Mouse (Mus musculus) spleen, adult 2 months (tissue): ENCODE data around the gene Spink2. TPM values are rescaled to one million over a fixed set of nuclear protein-coding genes. Genes with fewer than 3 reads are reported as not detected.

Source experiments
- DNase-seq, 2 experiments: peaks; one replicate each; pipeline versions ENCODE4 v3.0.0 to v3.0.0-alpha.2; 2012 to 2021; ENCODE audit warnings: low spot score in 2 of 2, low read depth in 1 of 2
- H3K27ac ChIP-seq: fragments of 200-500 bp; 2 replicates; pipeline ENCODE4 v1.5.1; 2012; ENCODE audit warnings: low read length, inconsistent platforms; ENCODE audit not compliant: insufficient read depth
- H3K27me3 ChIP-seq: fragments of 200-500 bp; 2 replicates; pipeline ENCODE4 v1.6.1; 2012; ENCODE audit warnings: mild to moderate bottlenecking, moderate library complexity, low read length, inconsistent platforms; ENCODE audit not compliant: control insufficient read depth, insufficient read depth
- H3K36me3 ChIP-seq: fragments of 200-500 bp; 2 replicates; pipeline ENCODE4 v1.6.1; 2012; ENCODE audit warnings: mild to moderate bottlenecking, low read length, inconsistent platforms; ENCODE audit not compliant: control insufficient read depth, insufficient read depth
- H3K4me1 ChIP-seq: fragments of 200-500 bp; 2 replicates; pipeline ENCODE4 v1.6.1; 2011; ENCODE audit warnings: inconsistent platforms; ENCODE audit not compliant: control insufficient read depth, insufficient read depth, insufficient read length
- H3K4me3 ChIP-seq: fragments of 200-500 bp; 2 replicates; pipeline ENCODE4 v1.5.1; 2011; ENCODE audit warnings: mild to moderate bottlenecking, inconsistent platforms; ENCODE audit not compliant: insufficient read depth, insufficient read length; ENCODE audit errors: extremely low read depth
- CTCF ChIP-seq: fragments of 200-500 bp; IDR thresholded peaks from 2 replicates; pipeline ENCODE4 v1.5.1; 2011; ENCODE audit warnings: mild to moderate bottlenecking, inconsistent platforms; ENCODE audit not compliant: insufficient read depth, insufficient read length, insufficient replicate concordance; ENCODE audit errors: extremely low read depth
- POLR2A ChIP-seq: fragments of 200-500 bp; IDR thresholded peaks from 2 replicates; pipeline ENCODE4 v1.6.1; 2011; ENCODE audit warnings: low read depth, low read length, inconsistent platforms
- WGBS: fragments of 180-500 bp; shearing (Covaris S2); methylation state at CpG from one replicate; pipeline ENCODE4 v1.1.7; 2018; 5-methylcytosine and 5-hydroxymethylcytosine counted together
- polyA plus RNA-seq: library from polyadenylated mRNA; depleted of rRNA; stranded (reverse); fragments of >200 nt; gene quantifications from 2 replicates; pipeline ENCODE4 v1.2.3, GENCODE M21; 2012; rRNA removed

The Spink2 gene
- polyA plus RNA-seq: 0.18 and 0.25 TPM in 2 replicates

- TF ChIP-seq CTCF: no peak
- TF ChIP-seq POLR2A: no peak
- 12% methylated on average over 18 of the region's 18 CpGs for WGBS
- no peak within 1 kb of the TSS for H3K27ac ChIP-seq
- no peaks in the 10 kb centered on the region for H3K36me3 ChIP-seq
- 0 out of 2 replicates have a peak, but pooled peaks cover 6% of the 10 kb centered on the region for H3K4me1 ChIP-seq
- H3K27me3 ChIP-seq: no peaks in the 10 kb centered on the region
- no peak within 1 kb of the TSS for H3K4me3 ChIP-seq
- no peak for DNase-seq
These were observed at the start of gene Spink2 for GRCm38 (mm10) chr5:77211236-77211635. TSS of gene Spink2 (minus strand) at chr5:77211471.

DNA sequence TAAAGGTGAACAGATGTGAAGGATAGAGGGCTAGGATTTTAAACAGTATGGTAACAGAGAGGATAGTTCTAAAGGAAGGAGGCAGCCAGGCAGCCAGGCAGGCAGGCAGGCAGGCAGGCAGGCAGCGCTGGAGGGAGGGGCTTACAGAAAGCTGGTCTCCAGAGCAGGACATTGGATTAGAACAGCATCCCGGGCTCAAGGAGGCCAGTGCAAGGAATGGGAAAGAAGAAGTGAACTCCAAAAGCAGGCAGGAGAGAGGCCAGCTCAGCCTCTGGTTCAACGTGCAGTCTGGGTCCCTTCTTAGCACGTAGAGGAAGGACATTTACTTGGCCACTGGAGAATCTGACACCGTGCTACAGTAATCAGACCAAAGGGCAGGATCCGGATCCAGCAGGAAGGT lies 48.9 kb upstream of the Spink2 start:
- 83% methylated on average over 6 of the region's 6 CpGs for WGBS
- Histone ChIP-seq H3K27me3 (no peaks in the 10 kb centered on the region), H3K4me1 (no peaks in the 10 kb centered on the region), H3K36me3 (no peaks in the 10 kb centered on the region), H3K4me3 (no peak overlapping the region), H3K27ac (no peak overlapping the region)
- DNase-seq: no peak
- TF ChIP-seq CTCF (no peak), POLR2A (no peak)

DNA sequence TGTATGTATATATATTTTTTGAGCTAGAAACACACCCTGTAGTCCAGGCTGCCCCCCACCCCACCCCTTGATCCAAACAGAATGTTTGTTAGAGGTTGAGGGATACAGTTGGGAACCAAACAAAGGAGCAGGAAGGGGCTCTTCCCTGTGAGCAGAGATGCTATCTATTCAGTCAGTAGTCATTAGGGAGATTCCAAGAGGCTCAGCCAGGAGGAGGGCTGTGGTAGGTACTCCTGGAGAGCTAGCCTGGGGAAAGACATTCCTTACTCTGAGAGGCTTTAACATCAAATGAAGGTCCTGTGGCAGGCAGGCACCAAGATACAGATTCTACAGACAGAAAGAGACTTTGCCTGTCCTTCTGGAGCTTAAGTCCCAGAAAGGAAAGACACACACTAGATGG lies 48.0 kb upstream of the Spink2 start:
- Histone ChIP-seq H3K4me3 (no peak overlapping the region), H3K36me3 (no peaks in the 10 kb centered on the region), H3K27me3 (no peaks in the 10 kb centered on the region), H3K27ac (no peak overlapping the region), H3K4me1 (no peaks in the 10 kb centered on the region)
- DNase-seq: no peak
- TF ChIP-seq CTCF (no peak), POLR2A (no peak)

GRCm38 (mm10) chr5:77257603-77258002 lies 46.3 kb upstream of the Spink2 start:
- 81% methylated on average over 3 of the region's 3 CpGs for WGBS
- DNase-seq: no peak
- Histone ChIP-seq H3K4me3 (no peak overlapping the region), H3K4me1 (no peaks in the 10 kb centered on the region), H3K36me3 (no peaks in the 10 kb centered on the region), H3K27ac (no peak overlapping the region), H3K27me3 (no peaks in the 10 kb centered on the region)
- TF ChIP-seq CTCF (no peak), POLR2A (no peak)

DNA sequence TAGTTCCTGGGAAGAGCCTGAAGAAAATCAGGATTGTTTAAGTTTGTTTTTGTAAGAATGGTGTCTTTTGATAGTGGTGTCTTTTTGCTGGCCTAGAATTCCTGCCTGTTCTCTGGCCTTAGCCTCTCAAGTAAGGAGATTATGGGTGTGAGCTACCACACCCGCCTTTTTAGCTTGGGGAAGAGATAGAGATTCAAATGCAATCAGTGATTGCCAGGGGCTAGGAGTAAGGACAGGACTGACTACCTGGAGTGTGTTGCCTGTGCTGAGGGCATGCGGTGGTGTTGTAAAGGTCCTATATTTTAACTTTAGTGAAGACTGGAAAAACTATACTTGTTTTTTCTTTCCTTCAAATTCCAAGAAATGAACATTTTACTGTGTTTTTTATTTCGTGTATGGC lies 43.1 kb upstream of the Spink2 start:
- Histone ChIP-seq H3K4me1 (peaks cover 4% of the 10 kb centered on the region; the same call in 1 of the 2 replicates), H3K4me3 (no peak overlapping the region), H3K27ac (no peak overlapping the region), H3K36me3 (no peaks in the 10 kb centered on the region), H3K27me3 (no peaks in the 10 kb centered on the region)
- WGBS: 82% methylated on average over 3 of the region's 3 CpGs
- TF ChIP-seq CTCF (no peak), POLR2A (no peak)
- DNase-seq: no peak

DNA sequence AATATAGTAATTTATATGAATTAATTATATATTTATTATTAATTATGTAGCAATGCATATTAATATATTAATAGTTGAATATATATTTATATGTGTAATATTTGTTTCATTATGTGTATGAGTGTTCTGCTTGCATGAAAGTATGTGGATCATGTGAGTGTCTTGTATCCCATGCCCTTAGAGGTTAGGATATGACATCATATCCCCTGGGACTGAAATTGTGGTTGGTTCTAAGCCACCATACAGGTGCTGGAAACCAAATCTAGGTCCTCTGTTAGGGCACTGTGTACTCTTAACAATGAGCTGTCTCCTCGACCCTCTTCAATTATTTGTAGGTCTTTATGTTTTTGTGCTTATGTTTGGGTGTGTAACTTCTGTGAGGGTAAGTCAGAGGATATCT lies 41.9 kb upstream of the Spink2 start:
- peak in 1 of 2 experiments; percentile 66 for DNase-seq
- WGBS: 65% methylated on average over 1 of the region's 1 CpGs
- no peak overlapping the region for H3K27ac ChIP-seq

GRCm38 (mm10) chr5:77252115-77252827 lies 41.0 kb upstream of the Spink2 start:
- Histone ChIP-seq H3K27me3 (no peaks in the 10 kb centered on the region), H3K27ac (no peak overlapping the region), H3K36me3 (no peaks in the 10 kb centered on the region), H3K4me3 (no peak overlapping the region), H3K4me1 (peaks cover 4% of the 10 kb centered on the region; the same call in 1 of the 2 replicates)
- no peak for TF ChIP-seq CTCF
- TF ChIP-seq POLR2A: no peak
- no peak for DNase-seq
- 64% methylated on average over 8 of the region's 8 CpGs for WGBS

More for the DNA sequence above, 41.9 kb upstream of the Spink2 start:
- no peaks in the 10 kb centered on the region for H3K27me3 ChIP-seq
- H3K36me3 ChIP-seq: no peaks in the 10 kb centered on the region
- peaks cover 4% of the 10 kb centered on the region; the same call in 1 of the 2 replicates for H3K4me1 ChIP-seq
- TF ChIP-seq CTCF: no peak
- H3K4me3 ChIP-seq: no peak overlapping the region

GRCm38 (mm10) chr5:77251656-77252055 lies 40.4 kb upstream of the Spink2 start:
- H3K4me1 ChIP-seq: peaks cover 4% of the 10 kb centered on the region; the same call in 1 of the 2 replicates
- no peak for DNase-seq
- H3K27me3 ChIP-seq: no peaks in the 10 kb centered on the region
- no peak overlapping the region for H3K4me3 ChIP-seq
- no peak for TF ChIP-seq CTCF
- no peak for TF ChIP-seq POLR2A
- no peaks in the 10 kb centered on the region for H3K36me3 ChIP-seq
- H3K27ac ChIP-seq: no peak overlapping the region
- 47% methylated on average over 5 of the region's 5 CpGs for WGBS
